ENCODE assay signal across 19 mouse cellular contexts in the genomic region with DNA sequence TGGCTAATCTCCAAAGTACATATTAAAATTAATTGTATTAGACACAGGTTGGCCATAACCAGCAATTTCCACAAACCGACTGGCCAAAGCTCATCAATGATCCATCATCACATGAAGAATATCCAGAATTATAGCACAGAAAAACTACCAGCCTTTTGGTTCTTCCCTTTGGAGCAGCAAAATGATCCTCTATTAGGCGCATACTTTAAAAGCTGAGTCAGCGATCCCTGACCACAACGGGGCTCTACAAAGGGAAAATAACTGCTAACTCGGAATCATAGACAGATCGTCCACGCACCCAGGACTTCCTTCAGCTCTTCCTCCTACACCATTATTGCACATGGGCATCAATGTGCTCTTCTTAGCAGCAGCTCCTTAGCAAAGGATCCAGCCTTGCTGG.
A peak's percentile ranks its signal among the peaks of the same experiment; 100 is the strongest.
DNase-seq lines count a peak whose midpoint lies in the region; TF ChIP-seq lines count a peak whose summit lies in the region.
"Had no signal": no experiment of that assay in that cellular context is flagged by ENCODE, and none has a peak within 500 bp of the region (broad histone marks: within the 10 kb centered on the region; RNA-seq: fewer than 3 reads in every experiment).

No protein-coding gene starts in this region.

- no peak overlapping the region for H3K4me3 ChIP-seq in ES-E14 (ENCODE audit: insufficient read depth in 1 of 2, low read depth in 1 of 2, low read length in 2 of 2, poor library complexity in 1 of 2, severe bottlenecking in 1 of 2)
- H3K4me3 ChIP-seq: embryonic facial prominence, embryonic 10.5 days; embryonic facial prominence, embryonic 12.5 days; forebrain, embryonic 13.5 days; forebrain, embryonic 15.5 days had no signal

- intact Hi-C loops in left cerebral cortex, postnatal 25 days (cut with DNase I) = no loop called here

- H3K9ac ChIP-seq in ES-E14 (ENCODE audit: insufficient read depth, low read depth, low read length, poor library complexity, severe bottlenecking) = no peak overlapping the region
- H3K9ac ChIP-seq: embryonic facial prominence, embryonic 12.5 days; forebrain, embryonic 13.5 days; forebrain, embryonic 15.5 days; forebrain, postnatal 0 days had no signal

- H3K36me3 ChIP-seq in ES-E14 (ENCODE audit: control insufficient read depth, insufficient read depth, low read length, poor library complexity, severe bottlenecking) = no peaks in the 10 kb centered on the region

- H3K27ac ChIP-seq in ES-E14 (ENCODE audit: insufficient read depth, low read depth, low read length, poor library complexity, severe bottlenecking) = no peak overlapping the region
- H3K27ac ChIP-seq: embryonic facial prominence, embryonic 10.5 days; embryonic facial prominence, embryonic 12.5 days; forebrain, embryonic 13.5 days; forebrain, embryonic 15.5 days had no signal

- peak; percentile 56 for DNase-seq in 3T3-L1 (ENCODE audit: low read depth, low spot score)
- no peak for DNase-seq in ES-E14 (ENCODE audit: low read depth, low spot score)
- peak; percentile 70 for DNase-seq in NIH3T3 (ENCODE audit: low read depth)
- DNase-seq in left cerebral cortex, postnatal 25 days (ENCODE audit: low spot score in 2 of 2) = no peak
- no peak for DNase-seq in spleen, postnatal 14 days (ENCODE audit: low spot score in 2 of 2)
- DNase-seq: adrenal gland, adult 2 months; adrenal gland, postnatal 10 days; adrenal gland, postnatal 25 days; cerebellum, adult 11 months; cerebellum, adult 18-20 months; cerebellum, adult 8-10 months; cerebellum, adult 9-11 months; cerebellum, postnatal 14 days; cerebellum, postnatal 36 days; forebrain, postnatal 0 days had no signal

- H3K9me3 ChIP-seq in ES-E14 (ENCODE audit: control insufficient read depth, insufficient read depth, low read depth, low read length) = no peaks in the 10 kb centered on the region
- H3K9me3 ChIP-seq: embryonic facial prominence, embryonic 10.5 days; embryonic facial prominence, embryonic 12.5 days; forebrain, embryonic 13.5 days; forebrain, embryonic 15.5 days had no signal

- in situ Hi-C loops in ES-E14 (cut with MboI; ENCODE audit: low sequenced_read_pairs in 2 of 2, unreplicated experiment in 2 of 2) = loop anchor here in 1 of 2 experiments (25.0 kb wide), 1 partner anchor 930 kb away; no protein-coding TSS in a partner anchor

- H3K4me1 ChIP-seq in ES-E14 (ENCODE audit: control insufficient read depth in 2 of 2, insufficient read depth in 2 of 2, low read length in 2 of 2, poor library complexity in 1 of 2) = no peaks in the 10 kb centered on the region
- H3K4me1 ChIP-seq: embryonic facial prominence, embryonic 10.5 days; embryonic facial prominence, embryonic 12.5 days; forebrain, embryonic 13.5 days; forebrain, embryonic 15.5 days had no signal

TF ChIP-seq in ES-E14, 5 proteins besides CTCF, POLR2A, EP300 and RAD21:
- TF ChIP-seq CHD2 (IDR thresholded peaks at IDR 0.05; ENCODE audit: low read depth, low read length) (no peak), MAFK (IDR thresholded peaks at IDR 0.05; ENCODE audit: insufficient read depth, low read depth, low read length) (peak; percentile 90)

Comparison
In these comparisons a context has a peak if more than half of its experiments do, and no peak if none do; other contexts are left out.
1. DNase-seq: peak in 3T3-L1 (single experiment) and NIH3T3 (single experiment); none in ES-E14 (single experiment), left cerebral cortex, postnatal 25 days (0 of 2) and spleen, postnatal 14 days (0 of 2).